Mouse (Mus musculus) embryonic fibroblast, embryonic 13.5 days (primary cell): ENCODE data around the gene Ank3.

Experiments
- CTCF ChIP-seq: IDR thresholded peaks from 2 replicates; pipeline ENCODE4 v1.5.1; 2011; ENCODE audit warnings: mild to moderate bottlenecking, control low read depth, low read length, moderate library complexity, borderline replicate concordance; ENCODE audit not compliant: insufficient read depth
- POLR2A ChIP-seq: IDR thresholded peaks from 2 replicates; pipeline ENCODE4 v1.6.1; 2011; ENCODE audit warnings: low read depth, mild to moderate bottlenecking, control low read depth, low read length, moderate library complexity

GRCm38 (mm10) chr10:69471841-69472240 lies 73.3 kb downstream of the Ank3 start:
- no peak for TF ChIP-seq CTCF
- TF ChIP-seq POLR2A: no peak
